Mouse (Mus musculus) lung, adult 2 months (tissue): ENCODE results near the gene 4931428L18Rik. TPM values are rescaled to one million over a fixed set of nuclear protein-coding genes. Genes with fewer than 3 reads are reported as not detected.

Source experiments
- DNase-seq: peaks from one replicate; pipeline ENCODE4 v3.0.0; 2022
- H3K4me1 ChIP-seq: fragments of 200-500 bp; 2 replicates; pipeline ENCODE4 v1.6.1; 2011; ENCODE audit warnings: low read length; ENCODE audit not compliant: control insufficient read depth, insufficient read depth
- H3K4me3 ChIP-seq: fragments of 200-500 bp; replicated peaks from 2 replicates; pipeline ENCODE3; 2011; ENCODE audit warnings: low read depth, mild to moderate bottlenecking, control low read depth, low read length; ENCODE audit errors: extremely low read depth
- CTCF ChIP-seq: fragments of 200-500 bp; IDR thresholded peaks from 2 replicates; pipeline ENCODE4 v1.5.1; 2011; ENCODE audit warnings: mild to moderate bottlenecking, low read length, control low read depth; ENCODE audit not compliant: insufficient read depth
- POLR2A ChIP-seq: fragments of 200-500 bp; IDR thresholded peaks from 2 replicates; pipeline ENCODE4 v1.6.1; 2011; ENCODE audit warnings: low read depth, mild to moderate bottlenecking, control low read depth, low read length, borderline replicate concordance; ENCODE audit errors: extremely low read depth
- WGBS: fragments of 180-500 bp; shearing (Covaris S2); methylation state at CpG from one replicate; pipeline ENCODE4 v1.1.7; 2018; 5-methylcytosine and 5-hydroxymethylcytosine counted together
- polyA plus RNA-seq: library from polyadenylated mRNA; depleted of rRNA; stranded (reverse); fragments of >200 nt; gene quantifications from 2 replicates; pipeline ENCODE4 v1.2.3, GENCODE M21; 2012; rRNA removed

Gene 4931428L18Rik
- polyA plus RNA-seq: 0.12 TPM in 1 of 2 replicates, not detected in the other

- TF ChIP-seq CTCF (no peak), POLR2A (no peak)
- 77% methylated on average over 7 of the region's 7 CpGs for WGBS
- Histone ChIP-seq H3K4me3 (no peak within 1 kb of the TSS), H3K4me1 (no peaks in the 10 kb centered on the region)
- DNase-seq: no peak
Measured at GRCm38 (mm10) chr1:31222564-31222963, at the start of gene 4931428L18Rik, which contains the start of gene Pih1d3. Gene 4931428L18Rik, minus strand, starts transcription at chr1:31222684. Gene Pih1d3, plus strand, starts transcription at chr1:31222838.

- TF ChIP-seq CTCF: no peak
- no peak for TF ChIP-seq POLR2A
- no peak for DNase-seq
- H3K4me1 ChIP-seq: no peaks in the 10 kb centered on the region
- no peak overlapping the region for H3K4me3 ChIP-seq
- 56% methylated on average over 10 of the region's 10 CpGs for WGBS
Measured at GRCm38 (mm10) chr1:31260218-31260923, 37.9 kb upstream of the 4931428L18Rik start.

GRCm38 (mm10) chr1:31233319-31234036 is 11.0 kb upstream of the 4931428L18Rik start:
- DNase-seq: no peak
- TF ChIP-seq CTCF (no peak), POLR2A (no peak)

DNA sequence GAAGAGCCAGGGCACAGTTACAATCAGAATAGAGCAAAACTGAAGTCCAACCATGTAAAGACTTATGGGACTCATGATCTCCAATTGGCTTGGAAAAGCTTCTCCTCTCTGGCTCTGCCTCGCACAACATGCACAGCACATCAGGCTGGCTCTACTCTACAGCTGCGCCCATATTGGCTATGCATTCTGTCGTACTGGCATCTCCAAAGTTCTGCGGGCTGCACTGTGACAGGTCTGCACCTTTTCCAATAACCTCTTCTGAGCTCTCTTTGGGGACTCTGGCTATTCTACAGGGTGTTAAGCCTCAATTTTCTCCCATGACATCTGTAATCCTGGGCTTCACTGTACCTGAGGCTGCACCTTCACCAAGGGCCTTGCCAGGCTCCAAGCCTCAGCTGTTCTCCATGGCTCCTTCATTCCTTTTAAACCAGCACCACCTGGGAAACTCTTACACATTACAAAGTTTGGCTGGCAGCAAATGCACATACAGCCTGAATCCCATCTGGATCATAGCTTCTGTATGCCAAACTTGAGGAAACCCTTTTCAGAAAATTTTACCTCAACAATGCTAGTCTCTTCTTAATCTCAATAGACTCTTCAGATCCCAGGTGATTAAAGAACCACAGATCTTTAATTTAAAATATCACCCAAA is 1.8 kb downstream of the 4931428L18Rik start:
- WGBS: 91% methylated on average over 4 of the region's 4 CpGs
- DNase-seq: no peak
- TF ChIP-seq POLR2A: no peak
- no peaks in the 10 kb centered on the region for H3K4me1 ChIP-seq
- H3K4me3 ChIP-seq: no peak overlapping the region

More at GRCm38 (mm10) chr1:31233319-31234036, 11.0 kb upstream of the 4931428L18Rik start:
- no peak overlapping the region for H3K4me3 ChIP-seq
- no peaks in the 10 kb centered on the region for H3K4me1 ChIP-seq

GRCm38 (mm10) chr1:31214831-31215230 is 7.7 kb downstream of the 4931428L18Rik start:
- WGBS: 49% methylated on average over 1 of the region's 1 CpGs
- no peaks in the 10 kb centered on the region for H3K4me1 ChIP-seq
- TF ChIP-seq CTCF: no peak
- no peak for TF ChIP-seq POLR2A
- H3K4me3 ChIP-seq: no peak overlapping the region
- DNase-seq: no peak

DNA sequence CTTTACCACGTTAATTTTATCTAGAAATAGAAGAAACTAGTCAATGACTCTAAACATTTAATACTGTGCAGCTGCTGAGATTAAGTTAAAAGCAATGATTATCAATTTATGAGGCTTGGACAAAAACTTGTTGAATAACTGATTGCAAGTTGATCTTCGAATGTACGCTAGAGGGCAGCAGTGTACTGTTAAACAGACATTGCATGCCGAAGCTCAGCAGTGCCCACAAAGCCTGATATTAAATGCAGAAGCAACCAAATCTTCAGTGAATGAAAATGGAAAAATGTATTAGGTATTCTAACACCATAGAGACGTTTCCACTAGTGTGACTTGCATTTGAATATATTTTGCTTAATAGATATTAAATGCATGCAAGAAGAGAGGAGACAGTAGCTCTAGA is 12.3 kb downstream of the 4931428L18Rik start:
- H3K4me1 ChIP-seq: no peaks in the 10 kb centered on the region
- H3K4me3 ChIP-seq: no peak overlapping the region
- TF ChIP-seq CTCF (peak; percentile 34; the same call in 1 of the 2 replicates), POLR2A (no peak)
- 2% methylated on average over 5 of the region's 5 CpGs for WGBS
- DNase-seq: no peak

DNA sequence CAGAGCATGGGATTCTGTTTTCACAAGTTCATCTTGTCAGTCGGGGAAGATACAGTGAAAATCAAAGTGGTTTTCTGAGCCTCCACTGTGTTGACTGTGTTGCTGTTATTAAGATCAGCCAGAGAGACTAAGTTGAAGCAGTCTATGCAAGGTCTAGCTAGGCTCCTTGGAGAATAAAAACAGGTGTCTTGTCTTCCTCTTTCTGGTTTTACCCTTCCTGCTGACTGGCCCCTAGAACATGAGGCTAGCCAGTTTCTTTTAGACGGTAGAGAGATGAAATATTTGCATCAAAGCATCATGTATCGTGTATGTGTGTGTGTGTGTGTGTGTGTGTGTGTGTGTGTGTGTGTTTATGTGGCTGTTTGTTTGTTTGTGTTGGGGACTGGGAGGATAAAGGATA is 16.7 kb downstream of the 4931428L18Rik start:
- whole genome bisulfite sequencing: 73% methylated on average over 3 of the region's 3 CpGs
- no peak for TF ChIP-seq POLR2A
- no peak for TF ChIP-seq CTCF
- DNase-seq: no peak
- no peak overlapping the region for H3K4me3 ChIP-seq
- no peaks in the 10 kb centered on the region for H3K4me1 ChIP-seq

DNA sequence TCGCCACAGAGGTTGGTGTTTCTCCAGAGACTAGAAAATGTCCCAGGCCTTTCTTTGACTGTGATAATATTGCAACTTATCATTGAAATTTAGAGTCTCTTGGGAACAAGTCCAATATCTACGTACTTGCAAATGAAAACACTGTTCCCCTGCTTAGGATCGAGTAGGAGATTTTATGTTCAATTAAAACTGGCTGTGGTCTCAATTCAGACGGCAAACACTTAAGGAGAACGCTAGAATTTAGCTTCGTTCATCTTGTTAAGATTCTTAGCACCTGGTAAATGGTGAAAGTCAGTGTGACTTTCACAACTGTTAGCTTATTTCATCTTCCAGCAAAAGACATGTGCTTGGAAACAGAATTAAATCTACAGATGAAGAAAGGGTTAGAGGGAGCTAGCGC is 17.1 kb downstream of the 4931428L18Rik start:
- DNase-seq: no peak
- H3K4me1 ChIP-seq: no peaks in the 10 kb centered on the region
- TF ChIP-seq CTCF (no peak), POLR2A (no peak)
- no peak overlapping the region for H3K4me3 ChIP-seq
- WGBS: 65% methylated on average over 7 of the region's 7 CpGs

- TF ChIP-seq CTCF (no peak), POLR2A (no peak)
- Histone ChIP-seq H3K4me1 (no peaks in the 10 kb centered on the region), H3K4me3 (no peak overlapping the region)
- WGBS: 83% methylated on average over 10 of the region's 10 CpGs
- no peak for DNase-seq
Measured at GRCm38 (mm10) chr1:31203771-31204170, 18.7 kb downstream of the 4931428L18Rik start.
